Mouse (Mus musculus): ENCODE measurements around the gene Il18bp.

Il18bp gene

GRCm38 (mm10) chr7:102006520-102006919, 12.0 kb downstream of the Il18bp start:
- DNase-seq (ENCODE audit: low read depth, low spot score): no peak

GRCm38 (mm10) chr7:102000921-102001630, 17.4 kb downstream of the Il18bp start:
- DNase-seq (ENCODE audit: low read depth, low spot score): peak; percentile 73

- DNase-seq (ENCODE audit: low read depth, low spot score): no peak
Measured at GRCm38 (mm10) chr7:102000296-102000695, 18.2 kb downstream of the Il18bp start.

DNA sequence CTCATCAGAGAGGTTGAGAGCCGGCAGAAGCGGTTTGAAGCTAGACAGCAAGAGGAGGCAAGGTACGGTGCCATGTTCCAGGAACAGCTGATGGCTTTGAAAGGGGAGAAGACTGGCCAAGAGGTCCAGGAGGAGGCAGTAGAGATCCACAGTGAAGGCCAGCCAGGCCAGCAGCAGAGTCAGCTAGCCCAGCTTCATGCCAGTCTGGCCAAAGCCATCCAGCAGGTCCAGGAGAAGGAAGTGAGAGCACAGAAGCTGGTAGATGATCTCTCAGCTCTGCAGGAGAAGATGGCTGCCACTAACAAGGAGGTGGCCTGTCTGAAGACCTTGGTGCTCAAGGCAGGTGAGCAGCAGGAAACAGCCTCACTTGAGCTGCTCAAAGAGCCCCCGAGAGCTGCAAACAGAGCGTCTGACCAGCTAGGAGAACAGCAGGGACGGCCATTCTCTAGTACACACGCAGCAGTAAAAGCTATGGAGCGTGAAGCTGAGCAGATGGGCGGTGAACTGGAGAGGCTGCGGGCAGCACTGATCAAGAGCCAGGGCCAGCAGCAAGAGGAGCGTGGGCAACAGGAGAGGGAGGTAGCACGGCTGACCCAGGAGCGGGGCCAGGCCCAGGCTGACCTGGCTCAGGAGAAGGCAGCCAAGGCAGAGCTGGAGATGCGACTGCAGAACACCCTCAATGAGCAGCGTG, 18.9 kb downstream of the Il18bp start:
- no peak for DNase-seq (ENCODE audit: low read depth, low spot score)

- peak; percentile 84 for DNase-seq (ENCODE audit: low read depth, low spot score)
Measured at GRCm38 (mm10) chr7:101998194-101998927, 20.1 kb downstream of the Il18bp start.

DNA sequence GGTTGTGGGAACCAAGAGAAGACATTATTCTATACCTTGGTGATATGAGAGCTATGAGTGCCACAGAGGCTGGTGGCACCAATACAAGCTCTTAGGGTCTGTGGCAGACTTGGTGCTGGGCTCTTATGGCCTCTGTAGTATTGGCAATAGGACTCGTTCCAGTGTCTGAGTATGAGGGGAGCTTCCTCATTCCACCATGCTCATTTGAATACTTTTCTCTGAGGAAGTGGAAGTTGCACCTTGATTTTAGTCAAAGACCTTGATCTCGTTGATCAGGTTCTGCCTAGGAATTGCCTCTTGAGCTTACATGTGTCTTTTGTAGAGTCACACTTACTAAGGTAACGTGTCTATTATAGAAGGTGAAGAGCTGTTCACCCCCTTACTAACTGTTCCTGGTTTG, 24.2 kb downstream of the Il18bp start:
- DNase-seq (ENCODE audit: low read depth, low spot score): no peak

GRCm38 (mm10) chr7:101985081-101985480, 33.4 kb downstream of the Il18bp start:
- no peak for DNase-seq (ENCODE audit: low read depth, low spot score)

- no peak for DNase-seq (ENCODE audit: low read depth, low spot score)
Measured at GRCm38 (mm10) chr7:101982735-101983134, 35.8 kb downstream of the Il18bp start.

- DNase-seq (ENCODE audit: low read depth, low spot score): peak; percentile 47
Measured at GRCm38 (mm10) chr7:101974505-101974904, 44.0 kb downstream of the Il18bp start.

DNA sequence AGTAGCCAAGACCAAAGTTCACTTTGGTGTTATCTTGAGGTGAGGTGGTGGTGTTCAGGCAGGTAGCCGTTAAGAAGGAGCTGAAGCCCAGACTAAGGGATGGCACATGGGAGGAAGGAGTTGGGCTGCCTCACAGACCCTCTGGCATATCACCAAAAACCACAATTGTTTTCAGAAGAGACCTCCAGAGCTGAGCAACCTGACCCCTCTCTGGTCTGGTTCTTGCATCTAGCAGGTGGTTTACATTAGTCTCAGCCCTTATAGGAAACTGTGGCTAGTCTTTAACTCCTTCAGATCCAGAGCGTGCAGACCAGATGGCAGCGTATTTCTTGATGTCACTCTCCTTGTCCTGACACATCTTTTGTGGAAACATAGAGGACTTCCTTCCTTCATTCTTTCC, 44.8 kb downstream of the Il18bp start:
- no peak for DNase-seq (ENCODE audit: low read depth, low spot score)

DNA sequence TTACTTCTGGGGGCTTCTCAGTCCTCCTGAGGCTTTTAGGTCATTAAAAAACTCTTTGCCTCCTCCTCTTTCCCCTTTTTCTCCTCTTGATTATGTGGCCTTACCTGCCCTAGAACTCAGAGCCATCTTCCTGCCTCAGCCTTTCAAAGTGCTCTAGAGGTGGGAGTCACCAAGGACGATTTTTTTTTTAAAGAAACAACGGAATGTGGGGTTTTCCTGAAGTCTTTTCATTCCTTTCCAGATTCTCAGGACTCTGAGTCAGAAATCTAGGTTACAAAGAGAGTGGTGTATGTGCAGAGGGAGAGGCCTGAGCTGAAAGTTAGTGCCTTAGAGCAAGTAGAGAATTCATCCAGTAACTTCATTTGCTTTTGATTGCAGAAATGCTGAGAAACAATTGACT, 46.8 kb downstream of the Il18bp start:
- DNase-seq (ENCODE audit: low read depth, low spot score): no peak

DNA sequence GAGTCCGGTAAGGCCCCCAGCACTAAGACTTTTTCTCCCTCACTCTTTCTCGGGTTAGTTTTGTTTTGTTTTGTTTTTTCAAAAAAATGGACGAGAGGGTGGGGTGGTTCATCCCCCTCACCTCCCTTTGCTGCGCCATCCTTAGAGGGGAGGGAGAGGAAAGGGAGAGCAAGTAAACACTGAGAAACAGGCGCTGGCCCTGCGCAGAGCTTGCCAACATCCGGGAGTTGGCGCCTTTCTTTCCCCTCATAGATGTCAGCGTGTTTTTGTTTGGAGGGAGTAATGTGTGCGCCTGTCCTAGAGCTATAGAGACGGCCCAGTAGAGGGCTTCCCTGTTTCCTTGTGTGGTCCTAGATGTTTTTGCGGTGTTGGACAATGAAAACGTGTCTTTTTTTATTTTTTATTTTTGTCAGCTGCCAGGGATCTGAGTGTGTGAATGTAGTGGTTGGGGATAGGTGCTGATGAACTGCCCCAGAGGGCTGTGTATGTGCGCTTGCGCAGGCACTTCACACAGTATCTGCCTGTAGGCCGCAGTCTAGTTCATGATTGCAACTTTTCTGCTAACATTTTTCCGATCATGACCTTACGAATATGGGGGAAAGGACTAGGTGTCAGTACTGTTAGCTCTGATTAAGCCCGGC, 47.5 kb downstream of the Il18bp start:
- DNase-seq (ENCODE audit: low read depth, low spot score): peak; percentile 69

DNA sequence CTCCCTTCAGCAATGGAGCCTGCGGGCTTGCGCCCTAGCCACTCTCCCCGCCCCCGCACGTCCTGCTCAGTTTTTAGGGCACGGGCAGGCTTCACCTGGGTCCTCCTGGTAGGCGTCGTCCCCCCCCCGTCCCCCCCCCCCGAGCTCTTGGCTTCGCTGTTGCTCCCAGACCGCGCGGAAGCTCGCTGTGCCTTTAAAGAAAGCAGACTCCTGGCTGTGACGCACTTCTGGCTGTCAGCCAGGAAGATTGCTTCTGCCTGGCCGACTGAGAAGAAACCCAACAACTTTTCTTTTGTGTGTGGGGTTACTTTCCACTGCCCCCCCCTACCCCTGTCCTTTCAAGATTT, 48.1 kb downstream of the Il18bp start:
- peak; percentile 96 for DNase-seq (ENCODE audit: low read depth, low spot score)

DNA sequence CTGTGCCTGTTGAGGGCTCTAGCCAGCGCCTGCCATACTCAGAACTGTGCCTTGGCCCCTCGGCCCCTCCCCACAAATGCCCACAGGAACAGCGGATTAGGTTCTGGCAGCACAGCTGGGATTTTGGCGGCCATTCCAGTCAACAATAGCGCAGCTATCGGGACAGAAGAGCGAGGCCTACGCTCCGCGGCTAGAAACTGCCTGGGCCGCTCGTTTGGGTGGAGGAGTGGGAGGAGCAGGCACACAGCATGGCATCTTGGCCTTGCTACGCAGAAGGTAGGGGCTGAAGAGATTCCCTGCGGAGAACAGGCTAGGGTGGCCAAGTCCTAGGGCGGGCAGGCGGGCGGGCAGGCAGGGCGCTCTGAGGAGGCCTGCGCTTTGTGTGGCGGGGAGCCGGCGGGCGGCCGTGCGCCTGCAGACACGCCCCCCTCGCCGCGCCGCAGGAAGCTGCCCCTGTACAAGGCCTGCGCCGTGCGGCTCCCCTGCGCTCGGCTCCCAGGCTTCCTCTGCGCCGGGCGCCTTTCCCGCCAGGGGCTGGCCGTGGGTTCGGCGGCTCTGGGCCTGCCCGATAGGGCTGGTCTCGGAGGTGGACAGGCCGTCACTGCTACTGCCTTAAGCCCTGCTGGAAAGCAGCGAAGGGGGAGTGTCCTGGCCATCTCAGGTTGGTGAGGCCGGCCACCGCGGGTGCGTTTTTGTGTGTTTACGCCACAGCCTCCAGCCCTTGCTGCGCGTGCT, 48.6 kb downstream of the Il18bp start:
- DNase-seq (ENCODE audit: low read depth, low spot score): peak; percentile 70

DNA sequence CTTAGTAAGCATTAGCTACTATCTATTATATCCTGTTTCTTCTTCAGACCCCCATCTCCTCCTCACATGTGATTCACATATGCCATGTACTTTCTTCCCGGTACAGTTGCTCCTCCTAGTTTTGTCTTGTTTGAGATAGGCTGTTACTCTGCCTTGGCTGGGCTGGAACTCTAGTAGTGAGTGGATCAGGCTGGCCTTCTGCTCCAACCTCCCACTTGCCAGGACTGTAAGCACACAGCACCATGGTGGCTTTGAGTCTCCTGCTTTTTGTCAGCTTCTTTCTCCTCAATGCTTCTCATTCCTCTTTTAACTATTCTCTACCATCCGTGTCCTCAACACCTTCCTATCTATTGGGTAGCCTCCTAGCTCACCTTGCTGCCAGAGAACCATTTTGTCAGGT, 49.7 kb downstream of the Il18bp start:
- DNase-seq (ENCODE audit: low read depth, low spot score): no peak

GRCm38 (mm10) chr7:101967256-101967655, 51.2 kb downstream of the Il18bp start:
- no peak for DNase-seq (ENCODE audit: low read depth, low spot score)

- DNase-seq (ENCODE audit: low read depth, low spot score): no peak
Measured at GRCm38 (mm10) chr7:101965606-101966005, 52.9 kb downstream of the Il18bp start.
